Mouse (Mus musculus): ENCODE data around the gene Itga4.

- TF ChIP-seq TAL1 (IDR thresholded peaks at IDR 0.05; ENCODE audit: low read length) (no peak), GATA1 (IDR thresholded peaks at IDR 0.05; ENCODE audit: low read length) (no peak)
Observed at GRCm38 (mm10) chr2:79256376-79256775, 1.1 kb downstream of the Itga4 start.
